Mouse (Mus musculus) lung, postnatal 4 days (tissue): ENCODE measurements around the gene Gm9970.
"Not testable (repeated sequence)": the region's sequence is repeated elsewhere in the genome, so short reads cannot be mapped to it uniquely, and the experiment has no call there.

Experiments used
- DNase-seq, 2 experiments: peaks; one replicate each; pipeline ENCODE4 v3.0.0; 2021

Gene Gm9970

DNA sequence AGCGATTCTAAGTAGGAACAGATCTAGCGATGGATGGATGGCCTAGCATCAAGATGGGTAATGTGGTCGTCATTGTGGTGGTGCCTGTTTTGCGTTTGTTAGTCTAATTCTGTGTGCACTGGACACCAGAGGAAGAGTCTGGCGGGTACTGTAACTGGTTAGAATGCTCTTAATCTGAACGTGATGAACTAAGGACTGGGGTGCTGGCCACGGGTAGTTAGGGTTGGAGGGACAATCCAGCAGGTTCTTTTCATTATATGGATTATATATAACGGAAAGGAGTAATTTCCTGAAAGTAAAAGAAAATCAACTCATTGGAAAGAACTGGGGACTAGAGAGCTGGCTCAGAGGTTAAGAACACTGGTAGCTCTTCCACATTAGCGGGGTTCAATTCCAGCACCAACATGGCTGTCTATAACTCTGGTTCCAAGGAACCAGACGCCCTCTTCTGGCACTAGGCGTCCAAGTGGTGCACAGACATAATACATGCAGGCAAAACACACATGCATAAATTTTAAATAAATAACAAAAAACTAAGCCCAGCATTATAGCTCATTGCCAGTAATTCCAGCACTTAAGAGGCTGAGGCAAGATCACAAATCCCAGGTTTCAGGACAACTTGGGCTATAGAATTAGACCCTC is 19.6 kb downstream of the Gm9970 start:
- DNase-seq = peak; percentile 57 to 67

DNA sequence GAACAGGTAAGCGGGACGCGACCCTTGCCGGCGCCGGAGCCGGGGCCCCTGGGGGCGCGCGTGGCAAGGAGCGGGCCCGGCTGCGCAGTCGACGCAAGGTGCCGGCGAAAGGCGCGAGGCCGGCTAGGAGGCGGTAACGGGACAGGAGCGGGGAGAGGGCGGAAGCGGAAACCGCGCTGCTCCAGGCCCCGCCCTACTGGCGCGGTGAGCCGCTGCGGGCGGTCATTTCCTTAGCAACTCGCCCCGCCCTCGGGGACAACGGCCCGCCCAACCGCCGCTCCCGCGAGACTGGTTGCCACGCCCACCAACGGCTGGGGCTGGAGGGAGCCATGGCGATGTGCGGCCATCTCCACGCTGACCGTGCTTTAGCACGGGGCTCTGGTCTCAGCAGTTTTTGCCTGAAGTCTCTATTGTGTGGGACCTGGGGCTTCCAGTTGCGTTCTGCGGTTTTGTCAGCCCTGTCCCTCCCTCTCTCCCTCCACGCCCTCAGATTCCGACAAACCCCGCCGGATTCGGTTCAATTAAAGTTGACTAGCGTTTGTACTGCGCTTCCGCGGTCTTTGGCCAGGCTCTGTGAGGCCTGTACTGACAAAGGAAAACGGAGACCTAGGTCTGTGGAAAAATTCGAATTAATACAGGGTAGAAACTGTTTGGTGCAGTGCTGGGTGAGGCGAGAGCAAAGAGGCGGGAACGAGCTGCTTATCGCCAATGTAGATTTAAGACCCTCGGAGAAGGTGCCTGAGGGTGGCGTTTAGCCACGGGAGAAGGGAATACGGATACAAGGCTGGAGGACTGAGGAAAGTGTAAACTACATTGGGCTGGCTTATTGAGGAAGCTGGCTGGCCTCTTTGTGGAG is 20.4 kb downstream of the Gm9970 start, which contains the start of gene Ppm1g:
Gene Ppm1g, minus strand, starts transcription at position 240 of the 856 bp plus-strand sequence.
- peak; percentile 98 to 99 for DNase-seq

DNA sequence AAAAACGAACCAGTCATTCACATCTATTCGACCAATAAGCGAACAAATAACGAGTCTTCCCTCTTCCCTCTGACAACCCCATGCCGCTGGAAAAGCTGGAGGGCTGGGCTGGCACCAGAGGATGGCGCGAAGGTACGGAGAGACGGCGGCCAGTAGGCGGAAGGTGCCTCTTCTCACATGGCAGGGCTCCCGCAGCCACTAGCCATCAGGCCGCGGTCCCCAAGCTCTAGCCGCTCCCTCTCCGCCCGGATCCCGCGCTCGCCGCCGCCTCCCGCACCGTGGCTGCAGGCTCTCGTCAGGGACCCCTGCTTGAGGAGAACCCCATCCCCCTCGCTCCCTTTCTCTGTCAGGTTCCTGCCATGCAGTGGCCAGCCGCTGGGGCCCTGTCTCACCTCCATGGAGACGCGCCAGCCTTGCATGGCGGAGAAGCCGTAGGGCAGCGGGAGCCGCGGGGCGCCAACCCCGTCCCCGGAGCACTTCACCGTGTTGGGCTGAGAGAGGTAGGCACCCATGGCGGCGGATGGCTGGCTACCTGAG is 21.1 kb downstream of the Gm9970 start:
- peak in 1 of 2 experiments; percentile 70 for DNase-seq

DNA sequence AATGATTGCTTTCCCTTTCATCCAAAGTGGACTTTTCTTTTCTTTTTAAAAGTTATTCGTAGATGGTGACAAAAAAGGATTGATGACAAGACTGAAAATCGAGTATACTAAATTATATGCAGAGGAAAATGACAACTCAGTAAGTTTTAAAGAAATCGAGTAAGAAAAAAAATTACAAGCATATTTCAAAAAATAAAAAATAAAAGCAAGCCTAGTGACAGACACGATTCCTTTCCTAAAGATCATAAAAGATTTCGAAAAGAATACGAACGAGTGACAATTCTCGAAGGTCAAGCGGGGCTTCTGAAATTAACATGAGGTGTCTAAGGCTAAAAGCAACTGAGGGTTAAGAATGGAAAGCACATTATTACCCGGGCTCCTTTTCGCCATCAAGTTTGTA is 21.6 kb downstream of the Gm9970 start:
- DNase-seq = no peak

- DNase-seq = no peak
Measured at GRCm38 (mm10) chr5:31219070-31219469, 22.0 kb downstream of the Gm9970 start.

DNA sequence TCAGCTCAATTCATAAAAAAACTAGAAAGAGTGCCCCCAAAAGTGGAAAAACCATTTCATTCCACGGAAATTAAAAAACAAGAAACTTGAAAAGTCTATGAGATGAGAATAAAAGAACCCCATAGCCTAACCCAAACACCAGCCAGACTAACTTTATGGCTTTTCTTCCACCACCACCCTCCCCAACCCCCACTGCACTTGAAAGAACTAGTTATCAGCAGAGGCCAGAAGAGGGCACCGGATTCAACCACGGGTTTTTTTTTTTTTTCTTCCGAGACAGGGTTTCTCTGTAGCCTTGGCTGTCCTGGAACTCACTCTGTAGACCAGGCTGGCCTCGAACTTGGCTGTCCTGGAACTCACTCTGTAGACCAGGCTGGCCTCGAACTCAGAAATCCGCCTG is 22.7 kb downstream of the Gm9970 start:
- no peak for DNase-seq

- not testable (repeated sequence) for DNase-seq
Measured at GRCm38 (mm10) chr5:31216554-31216953, 24.5 kb downstream of the Gm9970 start.

DNA sequence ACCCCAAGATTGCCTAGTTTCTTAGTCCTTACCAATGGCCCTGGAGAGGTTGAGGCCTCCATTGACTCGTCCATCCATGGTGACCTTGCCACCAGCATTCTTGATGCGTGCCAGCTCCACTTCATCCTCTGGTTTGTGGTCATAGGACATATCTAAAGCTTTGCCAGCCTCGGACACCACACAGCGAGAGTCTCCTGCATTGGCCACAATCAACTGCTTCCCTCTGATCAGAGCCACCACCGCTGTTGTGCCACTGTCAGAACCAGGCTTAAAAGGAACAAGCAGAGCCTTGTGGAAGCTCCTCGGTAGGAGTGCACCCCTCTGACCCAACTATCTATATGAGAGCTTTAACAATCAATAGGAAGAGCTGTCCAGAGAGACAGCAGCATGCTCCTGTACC is 36.6 kb downstream of the Gm9970 start:
- no peak for DNase-seq

- DNase-seq = no peak
Measured at GRCm38 (mm10) chr5:31203866-31204265, 37.2 kb downstream of the Gm9970 start.

- DNase-seq = no peak
Measured at GRCm38 (mm10) chr5:31202933-31203332, 38.1 kb downstream of the Gm9970 start.

GRCm38 (mm10) chr5:31201742-31202590 is 39.1 kb downstream of the Gm9970 start, which contains the start of gene Zfp513:
TSS of gene Zfp513 (minus strand) at chr5:31202303.
- DNase-seq = peak; percentile 96 to 98

- DNase-seq = no peak
Measured at GRCm38 (mm10) chr5:31201042-31201741, 39.8 kb downstream of the Gm9970 start.

DNA sequence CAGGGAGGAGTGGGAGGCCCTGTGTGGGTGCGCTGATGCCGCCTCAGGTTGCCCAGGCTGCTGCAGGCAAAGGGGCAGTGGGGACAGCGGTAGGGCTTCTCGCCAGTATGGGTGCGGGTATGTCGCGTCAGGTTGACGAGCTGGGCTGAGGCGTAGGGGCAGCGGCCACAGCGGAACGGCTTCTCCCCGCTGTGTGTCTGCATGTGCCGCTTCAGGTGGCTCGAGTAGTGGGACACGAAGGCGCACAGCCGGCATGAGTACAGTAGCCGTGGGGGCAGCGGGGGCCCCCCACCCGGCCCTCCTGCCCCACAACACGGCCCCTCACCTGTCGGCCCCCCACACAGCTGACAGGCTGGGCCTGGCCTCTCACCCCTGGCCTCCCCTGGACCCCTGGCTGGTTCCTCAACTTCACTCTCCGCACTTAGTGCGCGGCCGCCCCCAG is 40.7 kb downstream of the Gm9970 start:
- DNase-seq = peak in 1 of 2 experiments; percentile 42

DNA sequence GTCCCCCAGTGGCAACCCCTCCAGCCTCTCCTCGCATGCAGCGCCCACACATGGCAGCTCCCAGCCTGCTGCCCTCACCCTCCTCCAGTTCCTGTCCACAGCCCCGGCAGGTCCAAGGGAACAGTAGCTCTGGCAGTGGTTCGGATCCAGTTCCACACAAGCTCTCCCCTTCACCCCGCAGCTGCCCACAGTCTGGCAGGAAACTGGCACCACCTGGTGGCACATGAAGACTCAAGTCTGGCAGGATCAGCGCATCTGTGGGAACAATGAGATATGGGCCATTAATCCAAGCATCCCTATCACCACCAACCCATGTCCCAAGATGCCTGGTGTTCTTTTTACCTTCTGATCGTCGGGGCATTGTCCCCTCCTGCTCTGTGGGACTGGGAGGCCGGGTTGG is 41.1 kb downstream of the Gm9970 start:
- DNase-seq = peak in 1 of 2 experiments; percentile 37

DNA sequence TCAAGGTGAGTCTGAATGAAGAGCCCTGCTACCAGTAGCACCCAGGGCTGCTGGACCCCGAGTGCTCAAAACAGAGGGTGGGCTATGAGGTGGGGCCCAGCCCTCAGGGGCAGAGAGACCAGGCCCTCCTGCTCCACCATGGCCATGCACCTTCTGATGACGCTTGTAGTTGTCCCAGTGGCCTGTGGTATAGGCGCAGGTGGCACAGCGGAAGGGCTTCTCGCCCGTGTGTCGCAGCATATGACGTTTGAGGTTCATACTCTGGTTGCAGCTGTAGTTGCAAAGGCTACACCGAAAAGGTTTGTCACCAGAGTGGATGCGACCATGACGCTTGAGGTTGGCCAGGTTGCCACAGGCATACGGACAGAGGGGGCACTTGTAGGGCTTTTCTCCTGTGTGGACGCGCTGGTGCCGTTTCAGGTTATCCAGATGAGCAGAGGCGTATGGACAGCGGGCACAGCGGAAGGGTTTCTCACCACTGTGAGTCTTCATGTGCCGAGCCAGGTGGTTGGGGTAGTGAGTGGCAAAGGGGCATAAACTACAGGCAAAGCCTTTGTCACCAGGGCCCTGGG is 41.6 kb downstream of the Gm9970 start:
- no peak for DNase-seq

GRCm38 (mm10) chr5:31198616-31199320 is 42.3 kb downstream of the Gm9970 start:
- no peak for DNase-seq

DNA sequence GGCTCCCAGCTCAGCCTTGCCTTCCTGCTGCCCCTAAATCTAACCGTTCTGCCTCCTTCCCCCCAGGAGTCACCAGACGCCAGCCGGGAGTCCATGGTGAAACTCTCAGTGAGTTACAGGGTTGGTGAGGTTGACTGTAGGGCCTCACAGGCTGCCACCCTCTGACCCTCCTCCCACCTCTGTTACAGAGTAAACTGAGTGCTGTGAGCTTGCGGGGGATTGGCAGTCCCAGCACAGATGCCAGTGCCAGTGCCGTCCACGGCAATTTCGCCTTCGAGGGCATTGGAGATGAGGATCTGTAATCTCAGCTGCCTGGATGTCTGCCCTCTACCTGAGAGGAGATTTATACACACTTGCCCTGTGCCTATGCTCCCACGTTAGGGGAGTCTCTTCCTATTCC is 42.9 kb downstream of the Gm9970 start:
- no peak for DNase-seq

GRCm38 (mm10) chr5:31197072-31197471 is 44.0 kb downstream of the Gm9970 start:
- DNase-seq = no peak

- DNase-seq = no peak
Measured at GRCm38 (mm10) chr5:31196207-31196606, 44.8 kb downstream of the Gm9970 start.

DNA sequence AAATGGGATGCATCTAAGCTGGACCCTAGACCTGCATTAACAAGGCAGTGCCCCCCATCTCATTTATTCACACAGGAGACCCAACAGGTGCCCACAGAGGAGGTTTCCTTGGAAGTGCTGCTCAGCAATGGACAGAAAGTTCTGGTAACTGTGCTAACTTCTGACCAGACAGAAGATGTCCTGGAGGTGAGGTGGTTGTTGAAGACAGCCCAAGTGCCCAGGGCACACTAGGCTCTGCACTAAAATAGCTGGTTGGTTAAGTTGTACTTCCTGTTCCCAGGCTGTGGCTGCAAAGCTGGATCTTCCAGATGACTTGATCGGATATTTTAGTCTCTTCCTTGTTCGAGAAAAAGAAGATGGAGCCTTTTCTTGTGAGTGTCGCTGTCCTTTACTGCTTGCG is 45.4 kb downstream of the Gm9970 start:
- no peak for DNase-seq
